Mouse (Mus musculus): ENCODE measurements at regions not wholly inside any gene's neighbourhood (a gene's known extent, or its start where the extent isn't known, plus 50 kb on each side); places are given as distances from the start of the nearest gene placed in this dataset.

DNA sequence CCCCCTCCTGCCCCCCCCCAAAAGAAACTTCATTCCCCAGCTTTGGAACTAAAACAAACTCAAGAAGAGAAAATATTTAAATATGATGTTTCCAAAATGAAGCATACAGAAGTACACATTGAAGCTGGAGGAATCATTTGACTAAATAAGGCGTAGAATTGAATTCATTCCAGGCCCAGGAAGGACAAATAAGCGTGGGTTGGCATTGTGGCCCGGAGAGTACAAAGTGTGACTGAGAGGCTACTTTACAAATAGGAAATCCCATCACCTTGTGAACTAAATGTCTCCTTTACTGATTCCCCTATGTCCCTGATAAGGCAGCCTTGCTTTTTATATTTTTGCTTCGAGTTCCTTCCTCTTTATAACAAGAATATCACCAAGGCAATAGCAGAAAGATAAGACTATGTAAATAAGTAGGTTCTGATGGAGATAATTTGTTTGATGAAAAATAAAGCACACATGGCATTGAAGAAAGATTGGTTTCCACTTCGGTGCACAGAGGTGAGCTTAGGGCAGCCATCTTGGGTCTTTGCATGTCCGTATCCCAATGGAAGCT lies 176.4 kb upstream of the Mkln1 start:
- Histone ChIP-seq H3K79me3 (ENCODE audit: low read depth) (peaks cover 13% of the 10 kb centered on the region), H3K27me3 (ENCODE audit: control insufficient read depth, insufficient read depth, insufficient read length) (no peaks in the 10 kb centered on the region), H3K79me2 (ENCODE audit: control insufficient read depth, insufficient read depth) (peaks cover 30% of the 10 kb centered on the region), H3ac (ENCODE audit: control insufficient read depth, insufficient read length, low read depth) (no peak overlapping the region), H3K4me3 (ENCODE audit: insufficient read depth, poor library complexity, severe bottlenecking) (no peak overlapping the region), H3K36me3 (ENCODE audit: control insufficient read depth, insufficient read depth) (no peaks in the 10 kb centered on the region)
- no peak for TF ChIP-seq MAX (IDR thresholded peaks at IDR 0.05)
- TF ChIP-seq MYOG (IDR thresholded peaks at IDR 0.05; ENCODE audit: control insufficient read depth, extremely low read depth, insufficient read length), result no peak
- TF ChIP-seq USF1 (IDR thresholded peaks at IDR 0.05; ENCODE audit: low read depth), result no peak
- no peak for TF ChIP-seq MYOD1 (IDR thresholded peaks at IDR 0.05; ENCODE audit: control insufficient read depth, insufficient read length, low read depth)
- TF ChIP-seq CEBPB (IDR thresholded peaks at IDR 0.05; ENCODE audit: low read depth), result no peak
- TF ChIP-seq CTCF (IDR thresholded peaks at IDR 0.05; ENCODE audit: control insufficient read depth, insufficient read depth, insufficient read length), result no peak
- no peak for TF ChIP-seq FOSL1 (IDR thresholded peaks at IDR 0.05; ENCODE audit: insufficient read depth, low read length, poor library complexity, severe bottlenecking)

DNA sequence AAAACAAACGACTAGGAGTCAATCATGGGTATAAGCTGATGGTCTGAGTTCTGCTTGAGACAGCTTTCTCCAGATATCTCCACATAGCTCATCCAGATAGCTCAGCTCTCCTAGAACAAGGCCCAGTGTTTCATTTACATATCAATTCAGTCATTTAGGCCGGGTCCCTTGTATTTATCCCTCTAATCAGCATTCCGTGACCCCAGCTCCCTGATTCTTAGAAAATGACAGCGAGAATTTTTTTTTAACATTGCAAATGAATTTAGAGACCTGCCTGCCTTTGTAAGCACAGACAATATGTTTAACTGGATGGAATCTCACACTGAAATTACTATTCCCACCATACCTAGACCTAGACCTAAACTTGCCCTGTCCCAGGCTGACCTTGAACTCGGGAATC lies 171.1 kb upstream of the Mkln1 start:
- Histone ChIP-seq H3K27me3 (ENCODE audit: control insufficient read depth, insufficient read depth, insufficient read length) (no peaks in the 10 kb centered on the region), H3K4me3 (ENCODE audit: insufficient read depth, poor library complexity, severe bottlenecking) (no peak overlapping the region), H3K36me3 (ENCODE audit: control insufficient read depth, insufficient read depth) (no peaks in the 10 kb centered on the region), H3K79me3 (ENCODE audit: low read depth) (no peaks in the 10 kb centered on the region), H3K79me2 (ENCODE audit: control insufficient read depth, insufficient read depth) (no peaks in the 10 kb centered on the region), H3ac (ENCODE audit: control insufficient read depth, insufficient read length, low read depth) (no peak overlapping the region)
- TF ChIP-seq MYOD1 (IDR thresholded peaks at IDR 0.05; ENCODE audit: control insufficient read depth, insufficient read length, low read depth) (no peak), MAX (IDR thresholded peaks at IDR 0.05) (no peak), MYOG (IDR thresholded peaks at IDR 0.05; ENCODE audit: control insufficient read depth, extremely low read depth, insufficient read length) (no peak), FOSL1 (IDR thresholded peaks at IDR 0.05; ENCODE audit: insufficient read depth, low read length, poor library complexity, severe bottlenecking) (no peak), CTCF (IDR thresholded peaks at IDR 0.05; ENCODE audit: control insufficient read depth, insufficient read depth, insufficient read length) (no peak), CEBPB (IDR thresholded peaks at IDR 0.05; ENCODE audit: low read depth) (no peak), USF1 (IDR thresholded peaks at IDR 0.05; ENCODE audit: low read depth) (no peak)

DNA sequence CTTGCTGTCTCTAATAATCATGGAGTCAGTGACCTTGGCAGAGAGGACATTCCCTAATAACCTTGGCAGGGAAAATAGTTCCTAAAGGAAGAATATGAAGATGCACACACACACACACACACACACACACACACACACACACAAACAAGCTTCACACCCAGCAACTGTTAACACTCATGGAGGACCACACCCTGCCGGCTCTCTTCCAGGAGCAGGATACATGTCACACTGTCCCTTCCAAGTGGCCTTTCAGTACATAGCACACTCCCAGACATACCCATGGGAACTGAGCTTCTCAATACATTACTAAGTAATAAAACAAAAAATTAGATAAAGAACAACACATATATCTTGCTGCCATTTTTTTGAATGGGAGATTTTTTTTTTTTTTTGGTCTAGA lies 170.5 kb upstream of the Mkln1 start:
- H3K79me2 ChIP-seq (ENCODE audit: control insufficient read depth, insufficient read depth), result no peaks in the 10 kb centered on the region
- no peak overlapping the region for H3ac ChIP-seq (ENCODE audit: control insufficient read depth, insufficient read length, low read depth)
- TF ChIP-seq MYOD1 (IDR thresholded peaks at IDR 0.05; ENCODE audit: control insufficient read depth, insufficient read length, low read depth) (no peak), MYOG (IDR thresholded peaks at IDR 0.05; ENCODE audit: control insufficient read depth, extremely low read depth, insufficient read length) (no peak), CTCF (IDR thresholded peaks at IDR 0.05; ENCODE audit: control insufficient read depth, insufficient read depth, insufficient read length) (no peak), USF1 (IDR thresholded peaks at IDR 0.05; ENCODE audit: low read depth) (no peak), FOSL1 (IDR thresholded peaks at IDR 0.05; ENCODE audit: insufficient read depth, low read length, poor library complexity, severe bottlenecking) (no peak), MAX (IDR thresholded peaks at IDR 0.05) (no peak), CEBPB (IDR thresholded peaks at IDR 0.05; ENCODE audit: low read depth) (no peak)
- H3K4me3 ChIP-seq (ENCODE audit: insufficient read depth, poor library complexity, severe bottlenecking), result no peak overlapping the region
- no peaks in the 10 kb centered on the region for H3K36me3 ChIP-seq (ENCODE audit: control insufficient read depth, insufficient read depth)
- no peaks in the 10 kb centered on the region for H3K79me3 ChIP-seq (ENCODE audit: low read depth)
- no peaks in the 10 kb centered on the region for H3K27me3 ChIP-seq (ENCODE audit: control insufficient read depth, insufficient read depth, insufficient read length)

DNA sequence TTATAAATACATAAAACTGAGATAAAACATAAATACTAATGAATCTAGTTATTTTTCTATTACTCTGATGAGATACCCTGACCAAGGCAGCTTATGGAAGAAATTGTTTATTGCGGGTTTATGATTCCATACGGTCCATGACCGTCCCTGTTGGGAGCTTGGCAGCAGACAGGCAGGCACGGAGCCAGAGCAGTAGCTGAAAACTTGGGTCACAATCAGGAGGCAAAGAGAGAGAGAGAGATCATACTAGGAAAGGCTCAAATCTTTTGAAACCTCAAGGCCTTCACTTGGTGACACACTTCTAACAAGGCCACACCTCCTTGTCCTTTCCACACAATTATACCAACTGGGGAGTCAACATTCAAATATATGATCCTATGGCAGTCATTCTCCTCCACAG lies 166.7 kb upstream of the Mkln1 start:
- TF ChIP-seq MYOG (IDR thresholded peaks at IDR 0.05; ENCODE audit: control insufficient read depth, extremely low read depth, insufficient read length) (no peak), CEBPB (IDR thresholded peaks at IDR 0.05; ENCODE audit: low read depth) (no peak), FOSL1 (IDR thresholded peaks at IDR 0.05; ENCODE audit: insufficient read depth, low read length, poor library complexity, severe bottlenecking) (no peak), MYOD1 (IDR thresholded peaks at IDR 0.05; ENCODE audit: control insufficient read depth, insufficient read length, low read depth) (no peak), USF1 (IDR thresholded peaks at IDR 0.05; ENCODE audit: low read depth) (no peak), CTCF (IDR thresholded peaks at IDR 0.05; ENCODE audit: control insufficient read depth, insufficient read depth, insufficient read length) (no peak), MAX (IDR thresholded peaks at IDR 0.05) (no peak)
- Histone ChIP-seq H3K36me3 (ENCODE audit: control insufficient read depth, insufficient read depth) (no peaks in the 10 kb centered on the region), H3K27me3 (ENCODE audit: control insufficient read depth, insufficient read depth, insufficient read length) (no peaks in the 10 kb centered on the region), H3K79me3 (ENCODE audit: low read depth) (no peaks in the 10 kb centered on the region), H3ac (ENCODE audit: control insufficient read depth, insufficient read length, low read depth) (no peak overlapping the region), H3K79me2 (ENCODE audit: control insufficient read depth, insufficient read depth) (no peaks in the 10 kb centered on the region), H3K4me3 (ENCODE audit: insufficient read depth, poor library complexity, severe bottlenecking) (no peak overlapping the region)

DNA sequence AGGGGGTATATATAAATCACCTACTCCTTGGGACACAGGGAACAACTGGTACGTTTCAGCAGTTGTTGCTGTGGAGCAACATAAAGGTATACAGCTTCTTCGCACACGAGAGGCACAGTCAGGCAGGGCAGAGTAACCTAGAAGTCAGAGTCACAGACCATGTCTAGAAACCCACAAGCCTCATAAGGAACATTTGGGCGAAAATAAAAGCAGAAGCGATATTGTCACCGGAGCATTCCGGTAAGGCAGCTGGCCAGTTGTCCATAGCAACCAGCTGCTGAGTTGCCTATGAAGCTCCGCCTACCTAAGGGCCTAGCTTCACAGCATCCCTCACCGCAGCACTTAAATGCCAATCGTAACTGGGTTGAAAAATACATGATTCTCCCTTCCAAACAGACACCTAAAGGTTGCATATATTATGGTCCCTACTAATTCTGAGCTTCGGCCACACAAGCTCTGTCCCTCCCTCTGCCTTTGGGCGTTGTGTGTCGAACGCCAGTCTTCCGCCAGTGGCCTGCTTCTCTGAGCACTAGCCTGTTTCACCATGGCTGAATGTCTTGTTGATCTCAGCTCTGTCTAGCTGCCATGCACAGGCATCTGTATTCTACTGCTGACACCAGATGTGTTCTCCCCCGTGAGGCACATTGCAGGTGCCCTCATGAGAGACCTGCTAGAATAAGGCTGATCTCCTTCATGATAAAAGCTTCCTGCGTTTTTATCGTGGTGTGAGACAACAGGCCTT lies 165.1 kb upstream of the Mkln1 start:
- Histone ChIP-seq H3K79me2 (ENCODE audit: control insufficient read depth, insufficient read depth) (no peaks in the 10 kb centered on the region), H3K27me3 (ENCODE audit: control insufficient read depth, insufficient read depth, insufficient read length) (no peaks in the 10 kb centered on the region), H3K79me3 (ENCODE audit: low read depth) (no peaks in the 10 kb centered on the region), H3K4me3 (ENCODE audit: insufficient read depth, poor library complexity, severe bottlenecking) (no peak overlapping the region), H3K36me3 (ENCODE audit: control insufficient read depth, insufficient read depth) (no peaks in the 10 kb centered on the region), H3ac (ENCODE audit: control insufficient read depth, insufficient read length, low read depth) (no peak overlapping the region)
- TF ChIP-seq CTCF (IDR thresholded peaks at IDR 0.05; ENCODE audit: control insufficient read depth, insufficient read depth, insufficient read length), result no peak
- no peak for TF ChIP-seq MYOG (IDR thresholded peaks at IDR 0.05; ENCODE audit: control insufficient read depth, extremely low read depth, insufficient read length)
- no peak for TF ChIP-seq MYOD1 (IDR thresholded peaks at IDR 0.05; ENCODE audit: control insufficient read depth, insufficient read length, low read depth)
- no peak for TF ChIP-seq CEBPB (IDR thresholded peaks at IDR 0.05; ENCODE audit: low read depth)
- TF ChIP-seq MAX (IDR thresholded peaks at IDR 0.05), result no peak
- no peak for TF ChIP-seq USF1 (IDR thresholded peaks at IDR 0.05; ENCODE audit: low read depth)
- no peak for TF ChIP-seq FOSL1 (IDR thresholded peaks at IDR 0.05; ENCODE audit: insufficient read depth, low read length, poor library complexity, severe bottlenecking)

All from C2C12 (cell line).